Mouse (Mus musculus) layer of hippocampus, adult 11-12 months (tissue): Measurements from ENCODE around the gene H2-DMb1.
A peak's percentile ranks its signal among the peaks of the same experiment; 100 is the strongest.

ENCODE experiments used
- DNase-seq: peaks from one replicate; pipeline ENCODE4 v3.0.0; 2022; ENCODE audit warnings: low spot score

Gene H2-DMb1

GRCm38 (mm10) chr17:34123111-34123510 is 29.8 kb upstream of the H2-DMb1 start:
- DNase-seq: no peak

GRCm38 (mm10) chr17:34123518-34123917 is 29.4 kb upstream of the H2-DMb1 start:
- DNase-seq: no peak

- no peak for DNase-seq
Measured at GRCm38 (mm10) chr17:34124649-34125048, 28.2 kb upstream of the H2-DMb1 start.

GRCm38 (mm10) chr17:34126826-34127420 is 25.9 kb upstream of the H2-DMb1 start:
- DNase-seq: no peak

GRCm38 (mm10) chr17:34127475-34127874 is 25.4 kb upstream of the H2-DMb1 start:
- DNase-seq: peak; percentile 67

GRCm38 (mm10) chr17:34128264-34128937 is 24.5 kb upstream of the H2-DMb1 start:
- no peak for DNase-seq

- DNase-seq: no peak
Measured at GRCm38 (mm10) chr17:34128944-34129791, 23.7 kb upstream of the H2-DMb1 start.

GRCm38 (mm10) chr17:34130073-34130947 is 22.6 kb upstream of the H2-DMb1 start:
- no peak for DNase-seq

GRCm38 (mm10) chr17:34131911-34132310 is 21.0 kb upstream of the H2-DMb1 start:
- no peak for DNase-seq

- DNase-seq: no peak
Measured at GRCm38 (mm10) chr17:34133289-34133688, 19.6 kb upstream of the H2-DMb1 start.

GRCm38 (mm10) chr17:34134451-34134850 is 18.4 kb upstream of the H2-DMb1 start:
- DNase-seq: peak; percentile 7

GRCm38 (mm10) chr17:34135297-34136224 is 17.3 kb upstream of the H2-DMb1 start:
- peak; percentile 99 for DNase-seq

- no peak for DNase-seq
Measured at GRCm38 (mm10) chr17:34137601-34138000, 15.3 kb upstream of the H2-DMb1 start.

GRCm38 (mm10) chr17:34138655-34139054 is 14.2 kb upstream of the H2-DMb1 start:
- DNase-seq: no peak

GRCm38 (mm10) chr17:34139416-34139815 is 13.5 kb upstream of the H2-DMb1 start:
- DNase-seq: peak; percentile 12

- no peak for DNase-seq
Measured at GRCm38 (mm10) chr17:34140240-34140639, 12.6 kb upstream of the H2-DMb1 start.

- DNase-seq: peak; percentile 62
Measured at GRCm38 (mm10) chr17:34141448-34141847, 11.4 kb upstream of the H2-DMb1 start.

GRCm38 (mm10) chr17:34142456-34143010 is 10.3 kb upstream of the H2-DMb1 start:
- DNase-seq: peak; percentile 14

- DNase-seq: peak; percentile 69
Measured at GRCm38 (mm10) chr17:34143033-34143432, 9.8 kb upstream of the H2-DMb1 start, which contains the start of gene H2-DMb2. H2-DMb2 (plus strand) TSS chr17:34143307.

- DNase-seq: no peak
Measured at GRCm38 (mm10) chr17:34143461-34143860, 9.4 kb upstream of the H2-DMb1 start.
